Mouse (Mus musculus) naive thymus-derived CD4-positive, alpha-beta T cell, adult 2 months (primary cell): Measurements from ENCODE around the gene Adi1.
A peak's percentile ranks its signal among the peaks of the same experiment; 100 is the strongest.

ENCODE experiments used
- DNase-seq: peaks from one replicate; pipeline ENCODE4 v3.0.0-alpha.2; 2011; ENCODE audit warnings: low read depth

Adi1 gene

DNA sequence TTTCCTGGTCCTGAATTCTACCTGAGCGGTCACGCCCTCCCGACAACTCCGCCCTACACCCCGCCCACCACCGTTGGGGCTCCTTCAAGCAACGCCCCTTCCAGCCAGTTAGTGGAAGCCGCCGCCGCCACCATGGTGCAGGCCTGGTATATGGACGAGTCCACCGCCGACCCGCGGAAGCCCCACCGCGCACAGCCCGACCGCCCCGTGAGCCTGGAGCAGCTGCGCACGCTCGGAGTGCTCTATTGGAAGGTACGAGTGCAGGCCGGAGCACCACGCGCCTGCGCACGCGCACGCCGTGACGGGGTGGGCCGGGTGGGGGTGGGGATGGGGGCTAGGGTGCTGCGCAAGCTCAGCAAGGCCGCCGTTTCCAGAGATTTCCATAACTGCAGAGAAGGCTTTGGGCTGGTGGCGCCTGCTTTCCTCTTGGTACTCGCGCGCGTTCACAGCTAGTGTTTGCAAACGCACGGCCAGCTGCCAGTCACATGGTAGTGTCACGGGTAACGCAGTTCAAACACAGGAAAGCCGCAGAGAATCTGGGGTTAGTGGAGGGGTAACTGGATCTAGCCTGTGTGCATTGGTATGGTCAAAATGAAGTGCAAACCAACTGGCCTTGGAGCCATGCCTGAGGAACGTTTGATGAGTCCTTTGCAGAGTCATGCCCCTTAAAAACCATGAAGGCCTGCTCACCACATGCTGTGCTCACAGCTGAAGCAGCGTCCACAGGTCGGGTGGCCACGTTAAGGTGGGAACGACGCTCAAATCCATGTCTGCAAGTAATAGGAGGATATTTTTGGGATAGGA is at the start of gene Adi1:
Gene Adi1, plus strand, starts transcription at position 111 of the 804 bp plus-strand sequence.
- DNase-seq = peak; percentile 89

DNA sequence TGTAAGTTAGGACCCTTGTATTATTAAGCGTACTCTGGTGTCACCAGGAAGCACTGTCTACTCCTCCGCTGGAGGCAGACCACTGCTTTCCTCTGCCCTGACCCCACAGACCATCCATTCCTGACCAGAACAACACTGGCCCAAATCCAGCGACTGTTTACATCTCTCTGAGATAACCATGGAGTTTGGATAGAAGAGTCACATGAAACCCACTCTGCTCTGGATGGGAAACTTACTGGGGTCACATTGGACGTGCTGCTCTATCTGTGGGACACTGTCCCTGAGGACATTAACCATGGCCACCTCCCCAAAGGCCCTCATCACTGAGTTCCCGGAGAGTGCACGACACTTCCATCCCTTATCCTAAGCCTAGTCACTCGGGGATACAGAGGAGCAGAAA is 49.6 kb upstream of the Adi1 start:
- no peak for DNase-seq

- DNase-seq = peak; percentile 8
These were observed 47.9 kb upstream of the Adi1 start for GRCm38 (mm10) chr12:28627092-28627491.

DNA sequence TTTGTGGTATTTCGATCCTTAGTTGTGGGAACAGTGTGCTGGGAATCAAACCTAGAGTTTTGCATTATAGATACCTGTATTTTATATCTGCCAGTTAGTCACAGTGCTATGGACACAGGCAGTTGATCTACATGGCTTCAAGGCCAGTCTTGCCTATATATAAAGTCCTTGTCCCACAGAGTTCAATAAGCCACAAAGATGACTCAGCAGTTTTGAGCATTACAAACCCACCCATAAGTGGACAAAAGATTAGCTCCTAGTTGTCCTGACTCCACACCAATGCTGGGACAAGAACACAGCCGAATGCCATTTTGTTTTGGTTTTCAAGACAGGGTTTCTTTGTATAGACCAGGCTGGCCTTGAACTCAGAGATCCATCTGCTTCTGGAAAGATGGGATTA is 46.6 kb upstream of the Adi1 start:
- peak; percentile 5 for DNase-seq

- DNase-seq = no peak
These were observed 39.9 kb upstream of the Adi1 start for GRCm38 (mm10) chr12:28635058-28635534.

DNA sequence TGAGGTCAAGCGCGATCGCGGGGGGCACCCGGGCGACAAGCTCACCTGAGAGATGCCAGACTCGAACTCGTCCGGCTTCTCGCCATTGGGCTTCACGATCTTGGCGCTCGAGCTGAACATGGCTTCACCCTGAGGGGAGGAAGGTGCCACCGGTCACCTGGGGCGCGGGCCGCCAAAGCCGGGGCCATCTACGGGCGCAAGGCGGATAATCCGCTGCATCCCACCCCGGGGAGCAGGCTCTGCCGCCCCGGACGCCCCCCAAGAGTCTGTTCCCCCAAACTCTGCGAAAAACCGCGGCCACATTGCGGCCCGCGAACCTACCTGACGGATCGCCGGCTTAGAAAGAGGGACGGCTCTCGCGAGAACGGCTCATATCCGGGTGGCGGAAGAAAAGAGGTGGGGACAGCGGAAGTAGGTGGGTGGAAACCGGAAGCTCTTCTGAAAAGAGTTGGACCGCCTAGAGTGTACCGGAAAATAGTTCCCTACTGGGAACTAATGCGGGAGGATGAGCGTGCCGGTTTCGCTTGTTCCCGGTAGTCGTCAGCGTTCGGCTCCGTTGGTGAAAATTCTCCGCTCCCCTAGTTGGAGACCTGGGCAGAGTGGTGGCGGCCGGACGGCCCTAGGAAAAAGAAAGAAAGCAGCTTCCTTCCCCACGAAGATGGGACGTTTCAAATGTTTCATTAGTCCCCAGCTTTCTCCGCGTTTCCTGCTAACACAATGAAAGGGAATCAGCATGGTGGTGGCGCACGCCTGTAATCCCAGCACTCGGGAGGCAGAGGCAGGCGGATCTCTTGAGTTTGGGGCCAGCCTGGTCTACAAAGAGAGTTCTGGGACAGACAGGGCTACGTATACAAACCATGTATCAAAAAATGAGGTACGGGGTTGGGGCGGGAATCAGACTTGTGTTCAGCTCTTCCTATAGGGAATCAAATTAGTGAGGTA is 39.2 kb upstream of the Adi1 start, which contains the start of gene Rps7:
Gene Rps7, minus strand, starts transcription at position 419 of the 942 bp plus-strand sequence.
- peak; percentile 97 for DNase-seq

GRCm38 (mm10) chr12:28636543-28636942 is 38.5 kb upstream of the Adi1 start:
- DNase-seq = no peak

GRCm38 (mm10) chr12:28638778-28639177 is 36.3 kb upstream of the Adi1 start:
- DNase-seq = peak; percentile 35

- DNase-seq = peak; percentile 91
These were observed 25.6 kb upstream of the Adi1 start, which contains the start of gene Rnaseh1 for GRCm38 (mm10) chr12:28649141-28650110. Gene Rnaseh1 (plus strand): TSS chr12:28649602.

- no peak for DNase-seq
These were observed 12.4 kb upstream of the Adi1 start for GRCm38 (mm10) chr12:28662628-28663027.

- no peak for DNase-seq
These were observed 8.3 kb upstream of the Adi1 start for GRCm38 (mm10) chr12:28666734-28667133.

DNA sequence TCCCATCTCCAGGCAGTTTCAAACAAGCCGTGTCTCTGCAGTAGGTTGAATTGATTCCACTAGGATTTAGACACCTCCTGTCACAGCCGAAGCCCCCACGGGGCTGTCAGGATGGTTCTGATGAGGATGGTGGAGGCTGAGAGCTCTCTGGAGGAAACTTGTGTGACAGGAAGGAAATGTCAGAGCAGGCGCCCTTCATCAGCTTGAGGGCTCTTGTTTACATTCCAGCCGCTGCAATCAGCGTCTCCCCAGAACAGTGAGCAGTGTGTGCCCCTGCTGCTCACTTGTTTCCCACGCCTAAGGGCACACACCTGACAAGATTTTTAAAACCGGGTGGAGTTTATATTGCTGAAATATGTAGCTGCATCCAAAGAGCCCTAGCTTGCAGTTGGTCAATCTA is 7.7 kb upstream of the Adi1 start:
- DNase-seq = no peak

GRCm38 (mm10) chr12:28674038-28674720 is 852 bp upstream of the Adi1 start:
- DNase-seq = peak; percentile 28

DNA sequence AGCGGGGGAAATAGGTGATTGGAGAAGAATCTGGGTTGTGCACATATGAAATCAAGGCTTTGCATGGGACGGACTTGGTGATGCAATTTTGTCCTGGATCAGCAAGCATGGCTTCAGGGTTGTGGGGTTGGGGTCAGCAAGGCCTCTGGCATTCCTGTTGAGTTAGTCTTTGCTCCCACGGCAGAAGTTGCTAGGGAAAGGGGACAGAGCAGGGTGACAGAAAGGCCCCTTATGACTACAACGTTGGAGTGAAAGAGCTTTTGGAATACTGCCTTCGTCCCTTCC is 836 bp downstream of the Adi1 start:
- no peak for DNase-seq

DNA sequence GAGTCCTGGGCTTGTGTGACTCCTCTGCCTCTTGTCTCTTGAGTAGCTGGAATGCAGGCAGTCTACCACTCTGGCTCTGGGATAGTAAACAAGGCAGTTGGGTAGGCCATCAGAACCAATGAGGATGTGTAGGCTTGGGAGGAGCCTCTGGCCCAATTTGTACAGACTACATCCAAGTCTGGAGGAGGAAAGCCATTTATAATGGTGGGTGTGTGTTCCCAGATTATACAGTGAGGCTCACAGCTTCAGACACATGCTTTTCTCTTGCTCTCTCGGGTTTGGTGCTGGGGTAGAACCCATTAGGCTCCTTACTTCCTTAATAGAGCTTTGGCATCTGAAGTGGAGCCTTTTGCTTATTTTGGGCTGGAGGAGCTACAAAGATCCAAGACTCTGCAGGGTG is 9.6 kb downstream of the Adi1 start:
- no peak for DNase-seq

DNA sequence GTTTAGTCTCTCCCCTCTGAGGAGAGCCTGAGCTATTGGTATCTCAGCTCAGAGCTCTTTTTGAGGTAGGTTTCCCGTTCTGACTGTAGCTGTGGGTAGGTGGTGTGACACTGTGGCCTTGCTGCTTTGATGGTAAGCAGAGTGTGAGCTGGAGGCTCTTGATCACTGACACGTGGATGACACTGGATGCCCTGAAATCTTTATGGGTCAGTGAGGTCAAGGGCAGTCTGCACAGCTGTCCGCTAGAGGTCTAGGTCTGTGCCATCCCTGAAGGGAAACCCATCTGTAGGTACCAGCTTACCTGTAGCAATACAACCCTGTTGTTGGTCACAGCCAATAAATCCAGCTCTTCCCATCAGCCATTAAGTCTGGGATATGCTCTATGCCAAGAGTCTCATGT is 10.7 kb downstream of the Adi1 start:
- no peak for DNase-seq

DNA sequence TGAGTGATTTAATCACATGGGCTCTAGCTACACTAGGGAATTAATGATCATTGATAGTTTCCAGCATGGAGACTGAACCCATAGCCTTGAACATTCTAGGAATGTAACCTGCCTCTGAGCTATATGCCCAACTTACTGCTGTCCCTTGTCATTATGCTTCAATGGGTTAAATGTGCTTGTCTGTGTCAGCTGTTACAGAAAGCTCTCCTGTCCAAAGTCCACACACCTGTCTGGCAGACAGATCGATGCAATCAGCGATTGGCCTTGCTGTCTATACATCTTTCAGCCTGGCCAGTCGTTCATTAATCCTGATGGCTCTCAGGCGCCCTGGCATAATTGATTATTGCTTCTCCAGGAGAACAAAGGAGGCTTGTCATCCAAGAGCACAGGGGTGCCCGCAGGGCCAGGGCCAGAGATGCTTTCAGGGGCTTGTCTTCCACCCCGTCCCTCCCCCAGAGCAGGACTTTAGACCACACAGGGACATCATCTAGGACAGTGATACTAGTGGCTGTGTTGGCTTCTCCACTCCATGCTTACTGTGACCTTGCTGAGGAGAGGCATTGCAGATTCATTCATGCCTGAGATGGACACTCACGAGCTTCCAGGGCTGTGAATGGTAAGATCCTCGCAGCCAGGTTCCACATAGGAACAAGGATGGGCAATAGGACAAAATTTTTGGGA is 11.3 kb downstream of the Adi1 start:
- DNase-seq = no peak

DNA sequence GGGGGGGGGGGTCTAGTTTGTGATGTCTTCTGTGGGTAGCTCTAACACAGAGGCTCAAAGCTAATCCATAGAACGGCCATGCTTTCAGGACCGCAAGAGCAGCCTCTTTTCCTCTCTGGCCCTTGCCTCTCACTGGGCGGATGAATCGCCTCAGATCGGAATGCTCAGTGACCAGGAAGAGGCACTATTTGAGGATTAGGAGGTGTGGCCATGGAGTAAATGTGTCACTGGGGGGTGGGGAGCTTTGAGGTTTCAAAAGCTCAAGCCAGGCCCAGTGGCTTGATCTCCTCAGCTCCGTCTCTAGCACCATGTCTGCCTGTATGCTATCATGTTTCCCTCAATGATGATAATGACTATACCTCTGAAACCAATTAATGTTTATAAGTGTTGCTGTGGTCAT is 14.0 kb downstream of the Adi1 start:
- no peak for DNase-seq

- no peak for DNase-seq
These were observed 15.7 kb downstream of the Adi1 start for GRCm38 (mm10) chr12:28690730-28691129.

DNA sequence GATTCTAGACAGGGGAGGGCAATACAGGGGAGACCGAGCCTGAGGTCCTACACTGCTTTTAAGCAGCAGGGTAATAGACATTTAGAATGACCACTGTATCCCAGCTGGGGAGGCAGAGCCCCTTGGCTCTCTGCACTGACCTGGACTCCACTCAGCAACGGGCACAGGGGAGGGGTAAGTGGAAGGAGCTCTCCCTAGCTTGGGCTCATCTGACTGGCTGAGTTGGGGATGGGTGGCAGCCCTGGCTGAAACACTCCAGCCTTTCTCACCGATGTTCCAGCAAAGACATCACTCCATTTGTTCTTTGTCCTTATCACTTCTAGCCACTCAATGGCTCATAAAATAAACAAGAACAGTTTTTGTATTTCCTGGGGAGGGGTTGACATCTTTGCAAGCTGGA is 18.7 kb downstream of the Adi1 start:
- DNase-seq = no peak

DNA sequence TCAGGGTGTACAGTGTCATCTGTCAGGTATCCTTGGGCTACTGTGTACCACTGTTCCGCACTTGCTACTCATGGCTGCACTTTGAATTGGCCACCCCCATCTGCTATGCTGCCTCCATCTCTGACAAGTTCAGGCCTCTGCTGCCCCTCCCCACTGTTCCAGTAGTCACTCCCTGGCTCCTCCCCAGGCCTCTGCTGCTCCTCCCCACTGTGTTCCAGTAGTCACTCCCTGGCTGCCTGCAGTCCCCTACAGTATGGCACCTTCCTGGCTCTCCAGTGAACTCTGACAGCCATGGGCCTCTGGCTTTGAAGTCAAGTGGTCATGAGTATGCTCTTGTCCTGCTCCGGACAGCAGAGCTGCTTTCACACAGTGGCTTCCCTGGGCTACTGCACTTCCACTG is 19.2 kb downstream of the Adi1 start:
- no peak for DNase-seq
